Mouse (Mus musculus): Measurements from ENCODE around the gene Slc22a23. TPM values are rescaled to one million over a fixed set of nuclear protein-coding genes. Genes with fewer than 3 reads are reported as not detected.

Gene Slc22a23
- polyA plus RNA-seq, 1 experiment from 2014 or later: 11.6 TPM

- ATAC-seq (replicated peaks; ENCODE audit: low FRiP score) (peak; percentile 42), DNase-seq (ENCODE audit: low spot score) (no peak)
- Histone ChIP-seq H3K4me3 (ENCODE audit: low read depth, low read length) (peak overlapping the region; percentile 26), H3K9ac (ENCODE audit: low read depth, low read length) (0 out of 2 replicates have a peak overlapping the region, but pooled peaks have one; percentile 35), H3K27me3 (replicated peaks; ENCODE audit: control insufficient read depth, insufficient read depth, low read length) (no peaks in the 10 kb centered on the region; the same call in 1 of the 2 replicates), H3K4me2 (peak overlapping the region; percentile 91), H3K36me3 (ENCODE audit: control insufficient read depth, insufficient read depth, low read length) (no peaks in the 10 kb centered on the region), H3K27ac (ENCODE audit: low read depth, low read length) (peak overlapping the region; percentile 82), H3K4me1 (replicated peaks; ENCODE audit: control insufficient read depth, insufficient read depth, low read length) (peaks cover 33% of the 10 kb centered on the region), H3K9me3 (ENCODE audit: control insufficient read depth, low read length) (no peaks in the 10 kb centered on the region)
- WGBS: 24% methylated on average over 4 of the region's 4 CpGs
Observed at GRCm38 (mm10) chr13:34346748-34347147, 1.8 kb upstream of the Slc22a23 start.

GRCm38 (mm10) chr13:34346238-34346637 is 1.3 kb upstream of the Slc22a23 start:
- Histone ChIP-seq H3K4me2 (peak overlapping the region; percentile 91), H3K36me3 (ENCODE audit: control insufficient read depth, insufficient read depth, low read length) (no peaks in the 10 kb centered on the region), H3K4me1 (replicated peaks; ENCODE audit: control insufficient read depth, insufficient read depth, low read length) (peaks cover 36% of the 10 kb centered on the region), H3K27ac (ENCODE audit: low read depth, low read length) (peak overlapping the region; percentile 82), H3K4me3 (ENCODE audit: low read depth, low read length) (peak overlapping the region; percentile 88), H3K27me3 (replicated peaks; ENCODE audit: control insufficient read depth, insufficient read depth, low read length) (no peaks in the 10 kb centered on the region; the same call in 1 of the 2 replicates), H3K9me3 (ENCODE audit: control insufficient read depth, low read length) (no peaks in the 10 kb centered on the region), H3K9ac (ENCODE audit: low read depth, low read length) (peak overlapping the region; percentile 95)
- 28% methylated on average over 7 of the region's 7 CpGs for WGBS
- no peak for ATAC-seq (replicated peaks; ENCODE audit: low FRiP score)
- DNase-seq (ENCODE audit: low spot score): no peak

- Histone ChIP-seq H3K9ac (ENCODE audit: low read depth, low read length) (peak overlapping the region; percentile 95), H3K36me3 (ENCODE audit: control insufficient read depth, insufficient read depth, low read length) (no peaks in the 10 kb centered on the region), H3K4me1 (replicated peaks; ENCODE audit: control insufficient read depth, insufficient read depth, low read length) (peaks cover 36% of the 10 kb centered on the region), H3K4me3 (ENCODE audit: low read depth, low read length) (peak overlapping the region; percentile 88), H3K9me3 (ENCODE audit: control insufficient read depth, low read length) (no peaks in the 10 kb centered on the region), H3K4me2 (peak overlapping the region; percentile 91), H3K27ac (ENCODE audit: low read depth, low read length) (peak overlapping the region; percentile 82), H3K27me3 (replicated peaks; ENCODE audit: control insufficient read depth, insufficient read depth, low read length) (no peaks in the 10 kb centered on the region; the same call in 1 of the 2 replicates)
- DNase-seq (ENCODE audit: low spot score) (peak; percentile 70), ATAC-seq (replicated peaks; ENCODE audit: low FRiP score) (peak; percentile 8)
- under 1% methylated on average over 61 of the region's 101 CpGs for WGBS
Observed at GRCm38 (mm10) chr13:34344376-34345127, 430 bp downstream of the Slc22a23 start.

- Histone ChIP-seq H3K9ac (ENCODE audit: low read depth, low read length) (peak overlapping the region; percentile 95), H3K27me3 (replicated peaks; ENCODE audit: control insufficient read depth, insufficient read depth, low read length) (no peaks in the 10 kb centered on the region; the same call in 1 of the 2 replicates), H3K4me2 (peak overlapping the region; percentile 91), H3K36me3 (ENCODE audit: control insufficient read depth, insufficient read depth, low read length) (no peaks in the 10 kb centered on the region), H3K4me1 (replicated peaks; ENCODE audit: control insufficient read depth, insufficient read depth, low read length) (peaks cover 31% of the 10 kb centered on the region), H3K27ac (ENCODE audit: low read depth, low read length) (peak overlapping the region; percentile 82), H3K9me3 (ENCODE audit: control insufficient read depth, low read length) (no peaks in the 10 kb centered on the region), H3K4me3 (ENCODE audit: low read depth, low read length) (peak overlapping the region; percentile 88)
- peak; percentile 54 for DNase-seq (ENCODE audit: low spot score)
- no peak for ATAC-seq (replicated peaks; ENCODE audit: low FRiP score)
- WGBS: 1% methylated on average over 31 of the region's 31 CpGs
Observed at GRCm38 (mm10) chr13:34343719-34344375, 1.1 kb downstream of the Slc22a23 start.

GRCm38 (mm10) chr13:34342286-34342890 is 2.6 kb downstream of the Slc22a23 start:
- Histone ChIP-seq H3K4me2 (peak overlapping the region; percentile 91), H3K27ac (ENCODE audit: low read depth, low read length) (peak overlapping the region; percentile 82; the same call in 1 of the 2 replicates), H3K9ac (ENCODE audit: low read depth, low read length) (peak overlapping the region; percentile 95), H3K36me3 (ENCODE audit: control insufficient read depth, insufficient read depth, low read length) (no peaks in the 10 kb centered on the region), H3K4me1 (replicated peaks; ENCODE audit: control insufficient read depth, insufficient read depth, low read length) (peaks cover 19% of the 10 kb centered on the region), H3K4me3 (ENCODE audit: low read depth, low read length) (peak overlapping the region; percentile 88), H3K9me3 (ENCODE audit: control insufficient read depth, low read length) (no peaks in the 10 kb centered on the region), H3K27me3 (replicated peaks; ENCODE audit: control insufficient read depth, insufficient read depth, low read length) (no peaks in the 10 kb centered on the region; the same call in 1 of the 2 replicates)
- WGBS: 59% methylated on average over 6 of the region's 6 CpGs
- DNase-seq (ENCODE audit: low spot score) (no peak), ATAC-seq (replicated peaks; ENCODE audit: low FRiP score) (no peak)

GRCm38 (mm10) chr13:34336895-34337294 is 8.1 kb downstream of the Slc22a23 start:
- no peaks in the 10 kb centered on the region for H3K9me3 ChIP-seq (ENCODE audit: control insufficient read depth, low read length)
- peaks cover 33% of the 10 kb centered on the region for H3K4me1 ChIP-seq (replicated peaks; ENCODE audit: control insufficient read depth, insufficient read depth, low read length)
- ATAC-seq (replicated peaks; ENCODE audit: low FRiP score): no peak
- 95% methylated on average over 1 of the region's 1 CpGs for WGBS
- DNase-seq (ENCODE audit: low spot score): no peak
- no peak overlapping the region for H3K4me3 ChIP-seq (ENCODE audit: low read depth, low read length)
- no peak overlapping the region for H3K27ac ChIP-seq (ENCODE audit: low read depth, low read length)
- no peak overlapping the region for H3K4me2 ChIP-seq
- H3K9ac ChIP-seq (ENCODE audit: low read depth, low read length): no peak overlapping the region
- no peaks in the 10 kb centered on the region for H3K27me3 ChIP-seq (replicated peaks; ENCODE audit: control insufficient read depth, insufficient read depth, low read length)
- H3K36me3 ChIP-seq (ENCODE audit: control insufficient read depth, insufficient read depth, low read length): no peaks in the 10 kb centered on the region

- peaks cover 50% of the 10 kb centered on the region for H3K4me1 ChIP-seq (replicated peaks; ENCODE audit: control insufficient read depth, insufficient read depth, low read length)
- no peak overlapping the region for H3K4me3 ChIP-seq (ENCODE audit: low read depth, low read length)
- no peak overlapping the region for H3K9ac ChIP-seq (ENCODE audit: low read depth, low read length)
- H3K36me3 ChIP-seq (ENCODE audit: control insufficient read depth, insufficient read depth, low read length): no peaks in the 10 kb centered on the region
- 77% methylated on average over 2 of the region's 2 CpGs for WGBS
- ATAC-seq (replicated peaks; ENCODE audit: low FRiP score) (no peak), DNase-seq (ENCODE audit: low spot score) (no peak)
- H3K9me3 ChIP-seq (ENCODE audit: control insufficient read depth, low read length): no peaks in the 10 kb centered on the region
- no peak overlapping the region for H3K27ac ChIP-seq (ENCODE audit: low read depth, low read length)
- no peak overlapping the region for H3K4me2 ChIP-seq
- no peaks in the 10 kb centered on the region for H3K27me3 ChIP-seq (replicated peaks; ENCODE audit: control insufficient read depth, insufficient read depth, low read length)
Observed at GRCm38 (mm10) chr13:34334847-34335246, 10.1 kb downstream of the Slc22a23 start.

- ATAC-seq (replicated peaks; ENCODE audit: low FRiP score) (peak; percentile 90), DNase-seq (ENCODE audit: low spot score) (peak; percentile 66)
- Histone ChIP-seq H3K27me3 (replicated peaks; ENCODE audit: control insufficient read depth, insufficient read depth, low read length) (no peaks in the 10 kb centered on the region), H3K4me1 (replicated peaks; ENCODE audit: control insufficient read depth, insufficient read depth, low read length) (peaks cover 67% of the 10 kb centered on the region), H3K9me3 (ENCODE audit: control insufficient read depth, low read length) (no peaks in the 10 kb centered on the region), H3K9ac (ENCODE audit: low read depth, low read length) (peak overlapping the region; percentile 42; the same call in 1 of the 2 replicates), H3K27ac (ENCODE audit: low read depth, low read length) (peak overlapping the region; percentile 85), H3K4me2 (peak overlapping the region; percentile 57), H3K4me3 (ENCODE audit: low read depth, low read length) (no peak overlapping the region), H3K36me3 (ENCODE audit: control insufficient read depth, insufficient read depth, low read length) (no peaks in the 10 kb centered on the region)
- WGBS: 18% methylated on average over 7 of the region's 7 CpGs
Observed at GRCm38 (mm10) chr13:34332762-34333161, 12.2 kb downstream of the Slc22a23 start.
